Mouse (Mus musculus) erythroblast, embryonic 14.5 days (primary cell): ENCODE data around the gene Kcnh2. TPM values are rescaled to one million over a fixed set of nuclear protein-coding genes. Genes with fewer than 3 reads are reported as not detected.

Source experiments
- H3K27me3 ChIP-seq: 2 replicates; pipeline ENCODE4 v1.6.1; 2012; ENCODE audit warnings: inconsistent platforms; ENCODE audit not compliant: control insufficient read depth
- H3K36me3 ChIP-seq: 2 replicates; pipeline ENCODE4 v1.6.1; 2012; ENCODE audit warnings: mild to moderate bottlenecking, inconsistent platforms; ENCODE audit not compliant: control insufficient read depth
- H3K4me1 ChIP-seq: 2 replicates; pipeline ENCODE4 v1.6.1; 2012; ENCODE audit warnings: inconsistent platforms; ENCODE audit not compliant: control insufficient read depth
- H3K4me3 ChIP-seq: replicated peaks from 2 replicates; pipeline ENCODE3; 2012; ENCODE audit warnings: moderate library complexity, mild to moderate bottlenecking, inconsistent platforms
- H3K9me3 ChIP-seq: 2 replicates; pipeline ENCODE4 v1.6.1; 2012; ENCODE audit warnings: low read length, inconsistent platforms, mixed read lengths; ENCODE audit not compliant: control insufficient read depth
- GATA1 ChIP-seq: IDR thresholded peaks from 2 replicates; pipeline ENCODE4 v1.6.1; 2012; ENCODE audit warnings: low read length, inconsistent platforms, mixed read lengths
- TAL1 ChIP-seq: IDR thresholded peaks from 3 replicates; pipeline ENCODE4 v1.6.1; 2012; ENCODE audit warnings: low read length, inconsistent platforms, mixed read lengths
- polyA plus RNA-seq: library from polyadenylated mRNA; stranded (reverse); fragments of >175 nt; gene quantifications from 2 replicates; pipeline ENCODE4 v1.2.3, GENCODE M21; 2012

Gene Kcnh2
- polyA plus RNA-seq, 1 experiment, result not detected

- Histone ChIP-seq H3K36me3 (no peaks in the 10 kb centered on the region), H3K27me3 (peaks cover 18% of the 10 kb centered on the region), H3K4me1 (no peaks in the 10 kb centered on the region), H3K4me3 (no peak overlapping the region), H3K9me3 (no peaks in the 10 kb centered on the region)
- no peak for TF ChIP-seq GATA1
- TF ChIP-seq TAL1, result no peak
These were observed 14.1 kb upstream of the Kcnh2 start for GRCm38 (mm10) chr5:24365528-24365927.

- Histone ChIP-seq H3K27me3 (peaks cover 18% of the 10 kb centered on the region), H3K4me1 (no peaks in the 10 kb centered on the region), H3K4me3 (no peak overlapping the region), H3K36me3 (no peaks in the 10 kb centered on the region), H3K9me3 (no peaks in the 10 kb centered on the region)
- TF ChIP-seq GATA1 (no peak), TAL1 (no peak)
These were observed 13.6 kb upstream of the Kcnh2 start for GRCm38 (mm10) chr5:24364963-24365362.

GRCm38 (mm10) chr5:24364508-24364907, 13.1 kb upstream of the Kcnh2 start, which contains the start of gene Nos3:
Gene Nos3 (plus strand): TSS chr5:24364810.
- Histone ChIP-seq H3K9me3 (no peaks in the 10 kb centered on the region), H3K4me3 (no peak within 1 kb of the TSS), H3K36me3 (no peaks in the 10 kb centered on the region), H3K4me1 (no peaks in the 10 kb centered on the region), H3K27me3 (peaks cover 18% of the 10 kb centered on the region)
- TF ChIP-seq TAL1, result no peak
- TF ChIP-seq GATA1, result no peak

- Histone ChIP-seq H3K27me3 (peaks cover 18% of the 10 kb centered on the region), H3K4me1 (no peaks in the 10 kb centered on the region), H3K9me3 (no peaks in the 10 kb centered on the region), H3K36me3 (no peaks in the 10 kb centered on the region), H3K4me3 (no peak overlapping the region)
- no peak for TF ChIP-seq TAL1
- no peak for TF ChIP-seq GATA1
These were observed 12.7 kb upstream of the Kcnh2 start for GRCm38 (mm10) chr5:24364061-24364460.

- Histone ChIP-seq H3K4me1 (no peaks in the 10 kb centered on the region), H3K27me3 (peaks cover 18% of the 10 kb centered on the region), H3K36me3 (no peaks in the 10 kb centered on the region), H3K9me3 (no peaks in the 10 kb centered on the region), H3K4me3 (no peak overlapping the region)
- TF ChIP-seq GATA1, result no peak
- no peak for TF ChIP-seq TAL1
These were observed 12.1 kb upstream of the Kcnh2 start for GRCm38 (mm10) chr5:24363467-24363866.

- Histone ChIP-seq H3K4me3 (no peak overlapping the region), H3K9me3 (no peaks in the 10 kb centered on the region), H3K27me3 (peaks cover 14% of the 10 kb centered on the region), H3K36me3 (no peaks in the 10 kb centered on the region), H3K4me1 (no peaks in the 10 kb centered on the region)
- TF ChIP-seq TAL1 (no peak), GATA1 (no peak)
These were observed 9.5 kb upstream of the Kcnh2 start for GRCm38 (mm10) chr5:24360792-24361454.

- H3K4me1 ChIP-seq, result no peaks in the 10 kb centered on the region
- no peaks in the 10 kb centered on the region for H3K9me3 ChIP-seq
- peaks cover 28% of the 10 kb centered on the region for H3K27me3 ChIP-seq
- TF ChIP-seq GATA1, result no peak
- no peak for TF ChIP-seq TAL1
- no peak overlapping the region for H3K4me3 ChIP-seq
- no peaks in the 10 kb centered on the region for H3K36me3 ChIP-seq
These were observed 6.1 kb upstream of the Kcnh2 start for GRCm38 (mm10) chr5:24357461-24357860.

- Histone ChIP-seq H3K36me3 (no peaks in the 10 kb centered on the region), H3K27me3 (peaks cover 35% of the 10 kb centered on the region), H3K9me3 (no peaks in the 10 kb centered on the region), H3K4me3 (no peak overlapping the region), H3K4me1 (peaks cover 2% of the 10 kb centered on the region; the same call in 1 of the 2 replicates)
- no peak for TF ChIP-seq GATA1
These were observed 5.4 kb upstream of the Kcnh2 start for GRCm38 (mm10) chr5:24356764-24357163.

GRCm38 (mm10) chr5:24353327-24353726, 1.9 kb upstream of the Kcnh2 start:
- no peak for TF ChIP-seq GATA1
- TF ChIP-seq TAL1, result no peak
- Histone ChIP-seq H3K4me1 (peaks cover 9% of the 10 kb centered on the region), H3K36me3 (no peaks in the 10 kb centered on the region), H3K4me3 (no peak overlapping the region), H3K27me3 (peaks cover 69% of the 10 kb centered on the region), H3K9me3 (no peaks in the 10 kb centered on the region)
